Mouse (Mus musculus): ENCODE data around the gene Arid2. TPM values are rescaled to one million over a fixed set of nuclear protein-coding genes. Genes with fewer than 3 reads are reported as not detected.

Gene Arid2
- polyA plus RNA-seq, 2 experiments from 2014 or later, result 16.6 to 21.0 TPM

DNA sequence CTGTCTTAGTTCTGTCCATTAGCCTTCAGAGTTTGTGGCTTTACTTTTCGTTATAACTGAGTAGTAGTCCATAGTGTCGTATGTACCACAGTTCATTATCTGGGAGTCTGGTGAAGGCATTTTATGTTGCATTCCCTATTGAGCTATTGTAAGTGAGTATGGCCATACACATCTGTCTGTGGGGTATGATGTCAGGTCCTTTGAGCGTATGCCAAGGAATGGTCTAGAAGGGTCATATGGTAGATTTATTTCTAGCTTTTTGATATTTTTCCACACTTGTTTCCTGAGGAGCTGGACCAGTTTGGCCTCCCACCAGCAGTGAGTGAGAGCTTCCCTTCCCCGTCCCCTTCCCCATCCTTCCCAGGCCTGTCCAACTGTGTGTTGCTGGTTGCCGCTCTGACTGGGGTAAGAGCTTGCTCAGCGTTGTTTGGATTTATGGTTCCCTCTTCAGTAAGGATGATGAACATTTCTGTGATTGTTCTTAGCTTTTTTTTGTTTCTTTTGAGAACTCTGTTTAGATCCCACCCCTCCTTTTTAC, 58.1 kb downstream of the Arid2 start:
- ATAC-seq, result no peak

DNA sequence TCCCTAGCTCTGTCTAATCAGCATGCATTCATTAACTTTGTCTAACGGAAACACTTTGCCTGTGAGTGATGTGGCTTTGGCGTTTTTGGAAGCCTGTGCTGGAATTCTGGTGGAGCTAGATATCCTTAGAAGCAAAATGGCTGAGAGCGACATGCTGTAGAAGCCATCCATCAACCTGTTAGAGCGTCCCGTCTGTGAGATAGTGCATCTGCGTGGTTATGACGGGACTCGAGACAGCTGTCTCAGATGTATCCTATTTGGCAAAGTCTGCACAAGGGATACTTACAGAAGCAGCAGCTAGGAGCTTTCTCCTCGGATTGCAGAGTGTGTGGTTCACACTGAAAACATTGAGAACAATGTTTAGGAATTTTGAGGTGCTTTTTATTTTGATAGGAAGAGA, 64.1 kb downstream of the Arid2 start:
- no peak for ATAC-seq

DNA sequence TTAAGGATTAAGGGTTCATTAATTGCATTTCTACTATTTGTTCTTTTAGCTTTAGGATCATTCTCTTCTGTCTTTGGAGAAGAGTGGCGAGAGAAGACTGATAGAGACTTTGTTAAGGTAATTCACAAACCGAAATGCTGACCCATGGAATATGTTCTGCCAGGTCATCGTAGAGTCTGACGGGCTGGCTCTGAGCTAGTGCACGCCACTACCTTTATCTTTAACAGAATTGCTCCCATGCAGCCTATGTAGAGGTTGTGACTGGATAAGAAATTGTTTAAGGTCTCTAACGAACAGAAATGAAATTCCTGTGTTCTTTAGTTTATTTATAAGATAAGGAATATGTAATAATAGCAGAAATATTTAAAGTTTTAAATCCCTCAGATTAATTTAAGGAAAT, 71.6 kb downstream of the Arid2 start:
- no peak for ATAC-seq

DNA sequence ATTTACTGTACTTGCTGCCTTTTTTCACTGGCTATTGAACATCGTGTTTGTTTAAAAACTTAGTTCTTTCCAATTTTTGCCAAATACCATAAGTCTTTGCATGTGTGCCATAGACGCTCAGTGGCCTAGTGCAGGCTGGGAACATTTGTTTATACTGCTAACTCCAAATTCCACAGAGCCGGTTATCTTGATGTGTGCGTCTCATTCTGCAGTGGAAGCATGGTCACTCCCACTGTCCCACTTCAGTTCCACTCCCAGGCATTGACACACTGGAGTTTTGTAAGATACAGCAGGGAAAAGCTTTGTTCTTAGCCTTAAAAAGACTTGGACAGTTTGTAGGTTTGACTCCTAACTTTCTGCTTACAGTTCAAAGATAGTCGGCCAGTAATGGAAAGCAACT, 73.3 kb downstream of the Arid2 start:
- ATAC-seq, result no peak

DNA sequence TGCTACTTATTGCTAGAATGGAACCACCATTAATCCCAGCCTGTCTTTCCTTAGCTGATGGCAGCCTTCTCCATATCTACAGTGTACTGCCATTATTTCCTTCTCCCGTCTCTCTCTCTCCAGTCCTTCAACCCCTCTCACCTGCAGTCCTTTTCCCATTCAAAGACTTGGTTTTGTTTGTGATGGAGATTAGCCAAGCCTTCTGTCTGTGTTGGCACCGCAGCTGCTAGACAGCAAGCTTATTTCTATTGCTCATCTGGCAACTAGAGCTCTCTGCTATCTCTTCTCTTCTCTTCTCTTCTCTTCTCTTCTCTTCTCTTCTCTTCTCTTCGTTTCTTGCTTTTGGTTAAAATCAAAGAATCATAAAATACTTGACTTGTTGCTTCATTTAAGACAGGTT, 78.0 kb downstream of the Arid2 start:
- ATAC-seq, result no peak

DNA sequence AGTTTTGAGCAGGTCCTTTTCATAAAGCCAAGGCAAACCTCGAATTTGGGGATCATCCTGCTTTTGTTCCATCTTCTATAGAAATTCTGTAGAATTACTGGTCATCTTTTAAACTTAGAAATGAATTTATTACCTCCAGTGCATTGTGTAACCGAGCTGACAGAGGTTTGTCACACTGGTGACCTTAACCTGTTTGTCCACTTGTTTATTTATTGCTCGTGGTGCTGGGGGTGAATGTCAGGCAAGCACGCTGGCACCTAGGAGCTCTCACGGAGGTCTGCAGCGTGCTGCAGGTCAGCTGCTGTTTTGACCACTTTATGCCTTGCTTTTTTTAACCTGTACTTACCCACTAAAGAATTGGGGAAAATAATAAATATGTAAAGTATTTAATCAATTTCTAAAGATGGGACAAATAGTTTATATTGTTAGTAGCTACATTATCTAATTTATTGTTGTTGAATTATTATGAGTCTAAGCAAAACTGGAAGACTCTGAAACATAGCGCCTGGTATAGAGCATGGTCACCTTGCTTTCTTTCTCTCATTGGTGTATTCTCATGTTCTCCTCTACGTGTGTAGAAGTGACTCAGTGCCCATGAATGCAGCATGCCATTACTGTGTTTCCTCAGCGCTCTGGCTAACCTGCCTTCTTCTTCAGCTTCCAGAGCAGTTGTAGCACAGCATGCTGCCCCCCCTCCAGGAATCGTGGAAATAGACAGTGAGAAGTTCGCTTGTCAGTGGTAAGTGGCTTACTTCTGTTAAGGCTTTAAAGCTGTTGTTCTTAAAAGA, 79.1 kb downstream of the Arid2 start:
- no peak for ATAC-seq

DNA sequence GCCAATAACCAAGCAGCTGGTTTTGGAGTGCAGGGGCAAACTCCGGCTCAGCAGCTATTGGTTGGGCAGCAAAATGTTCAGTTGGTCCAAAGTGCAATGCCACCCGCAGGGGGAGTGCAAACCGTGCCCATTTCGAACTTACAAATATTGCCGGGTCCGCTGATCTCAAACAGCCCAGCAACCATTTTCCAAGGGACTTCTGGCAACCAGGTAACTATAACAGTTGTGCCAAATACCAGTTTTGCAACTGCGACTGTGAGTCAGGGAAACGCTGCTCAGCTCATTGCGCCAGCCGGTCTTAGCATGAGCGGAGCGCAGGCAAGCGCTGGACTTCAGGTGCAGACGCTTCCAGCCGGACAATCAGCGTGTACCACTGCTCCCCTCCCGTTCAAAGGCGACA, 84.0 kb downstream of the Arid2 start:
- ATAC-seq, result no peak

DNA sequence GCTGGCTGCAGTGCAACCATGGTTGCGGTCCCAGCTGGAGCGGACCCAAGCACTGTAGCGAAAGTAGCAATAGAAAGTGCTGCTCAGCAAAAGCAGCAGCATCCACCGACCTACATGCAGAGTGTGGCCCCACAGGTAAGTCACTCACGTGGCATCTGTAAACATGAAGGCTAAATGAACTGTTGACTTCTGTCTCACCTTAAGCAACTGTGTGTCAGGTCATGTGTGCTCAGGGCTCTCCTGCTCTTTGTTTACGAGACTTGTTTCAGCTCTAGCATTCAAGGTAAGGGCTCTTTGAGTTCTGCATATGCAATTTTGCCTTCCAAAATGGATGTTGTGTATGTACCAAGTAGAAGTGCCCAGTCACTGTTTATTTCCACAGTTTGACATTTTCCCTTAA, 85.3 kb downstream of the Arid2 start:
- no peak for ATAC-seq

DNA sequence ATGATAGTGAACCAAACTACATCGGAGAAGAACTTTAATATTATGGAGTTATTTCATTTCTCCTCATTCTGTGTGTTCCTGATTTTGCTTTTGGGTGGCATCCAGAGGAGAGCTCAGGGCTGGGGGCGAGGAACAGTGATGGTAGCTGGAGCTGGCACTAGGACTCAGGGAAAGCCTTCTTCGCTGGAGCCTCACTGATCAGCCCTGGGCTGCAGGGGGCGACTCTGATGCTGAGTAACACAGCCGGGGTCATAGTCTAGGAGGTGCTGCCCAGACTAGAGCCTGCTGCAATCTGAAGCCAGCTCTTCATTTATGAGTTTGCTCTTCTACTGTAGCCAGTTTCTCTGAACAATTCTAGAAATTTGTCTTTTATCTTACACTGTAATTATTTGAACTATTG, 85.8 kb downstream of the Arid2 start:
- no peak for ATAC-seq

DNA sequence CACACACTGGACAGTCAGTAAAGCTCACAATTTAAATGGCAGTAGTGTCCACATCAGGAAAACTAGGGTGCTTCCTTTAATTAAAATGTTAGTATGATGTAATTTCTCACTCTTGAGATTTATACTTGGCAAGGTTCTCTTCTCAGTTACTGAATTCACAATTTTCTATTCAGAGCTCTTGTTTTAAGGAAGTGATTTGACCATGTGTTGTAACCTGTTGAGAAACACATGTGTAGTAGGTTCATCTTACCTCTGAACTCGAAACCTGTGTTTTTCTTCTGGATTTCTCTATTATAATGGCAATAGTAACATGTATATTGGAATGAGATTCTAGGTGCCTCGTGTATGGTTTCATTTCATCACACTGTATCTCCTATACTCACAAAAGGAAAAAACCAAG, 88.9 kb downstream of the Arid2 start:
- no peak for ATAC-seq

DNA sequence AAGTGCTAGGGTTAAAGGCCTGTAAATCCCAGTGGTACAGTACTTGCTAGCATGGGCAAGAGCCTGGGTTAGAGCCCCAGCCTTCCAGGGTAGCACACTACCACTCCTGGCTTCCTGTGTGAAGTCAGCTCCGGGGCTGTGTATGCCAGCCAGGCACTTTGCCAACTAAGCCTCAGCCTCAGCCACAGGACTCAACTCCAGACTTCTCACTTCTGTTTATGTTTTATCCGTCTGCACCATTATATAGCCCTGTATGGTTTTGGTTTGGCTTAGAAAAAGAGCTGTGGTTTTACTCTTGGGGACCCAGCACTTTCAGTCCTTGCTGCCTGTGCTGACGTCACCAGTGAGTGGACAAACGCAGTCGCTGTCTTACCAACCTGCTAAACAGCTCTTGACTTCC, 89.9 kb downstream of the Arid2 start:
- no peak for ATAC-seq

DNA sequence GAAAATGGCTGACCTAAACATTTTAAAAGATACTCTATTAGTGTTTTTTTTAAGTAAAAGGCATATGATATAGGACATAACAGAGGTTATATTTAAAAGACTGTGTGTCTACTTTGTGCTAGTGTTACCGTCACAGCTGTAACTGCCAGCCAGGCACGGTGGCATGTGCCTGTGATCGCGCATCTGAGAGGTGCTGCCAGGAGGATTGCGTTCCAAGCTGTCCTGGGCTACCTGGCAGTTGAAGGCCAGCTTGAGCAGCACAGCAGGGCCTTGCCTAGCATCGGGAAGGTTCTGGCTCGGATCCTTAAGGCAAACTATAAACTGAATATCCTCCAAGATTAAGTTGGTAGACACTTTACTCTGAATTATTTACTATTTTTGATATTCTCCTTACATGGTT, 90.4 kb downstream of the Arid2 start:
- ATAC-seq, result no peak

DNA sequence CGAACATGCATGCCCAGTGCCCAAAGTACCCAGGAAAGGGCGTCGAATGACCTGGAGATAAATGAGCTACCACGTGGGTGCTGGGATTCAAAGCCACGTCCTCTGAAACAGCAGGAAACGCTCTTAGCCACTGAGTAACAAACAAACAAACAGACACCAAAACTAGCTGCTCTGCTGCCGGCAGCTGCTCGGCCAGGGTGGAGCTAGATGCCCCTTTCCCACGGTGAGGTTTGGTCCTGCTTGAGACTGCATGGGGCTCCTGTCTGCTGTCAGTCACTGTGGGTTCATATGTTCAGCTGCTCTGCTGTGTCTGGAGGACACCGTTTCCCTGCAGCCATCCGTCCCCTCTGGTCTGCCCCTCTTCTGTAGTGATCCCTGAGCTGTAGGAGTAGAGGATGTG, 94.9 kb downstream of the Arid2 start:
- no peak for ATAC-seq

DNA sequence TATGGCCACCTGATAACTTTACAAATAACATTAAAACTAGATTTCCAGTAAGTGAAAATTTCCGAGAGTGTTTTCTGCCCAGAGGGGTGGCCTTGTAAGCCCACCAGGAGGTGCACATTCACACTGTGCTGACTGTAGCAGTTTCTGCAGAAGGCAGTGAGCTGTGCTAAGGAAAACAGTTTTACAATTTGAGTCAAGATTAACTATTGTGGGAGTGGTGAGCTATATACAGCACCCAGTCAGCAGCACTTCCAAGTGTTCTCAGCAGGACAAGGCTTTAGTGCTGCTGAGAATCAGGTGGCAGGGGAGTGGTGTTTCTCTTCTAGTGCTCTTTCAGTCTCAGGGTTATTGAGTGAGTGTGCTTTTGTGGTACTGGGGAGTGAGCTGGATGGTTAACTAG, 101.2 kb downstream of the Arid2 start:
- no peak for ATAC-seq

DNA sequence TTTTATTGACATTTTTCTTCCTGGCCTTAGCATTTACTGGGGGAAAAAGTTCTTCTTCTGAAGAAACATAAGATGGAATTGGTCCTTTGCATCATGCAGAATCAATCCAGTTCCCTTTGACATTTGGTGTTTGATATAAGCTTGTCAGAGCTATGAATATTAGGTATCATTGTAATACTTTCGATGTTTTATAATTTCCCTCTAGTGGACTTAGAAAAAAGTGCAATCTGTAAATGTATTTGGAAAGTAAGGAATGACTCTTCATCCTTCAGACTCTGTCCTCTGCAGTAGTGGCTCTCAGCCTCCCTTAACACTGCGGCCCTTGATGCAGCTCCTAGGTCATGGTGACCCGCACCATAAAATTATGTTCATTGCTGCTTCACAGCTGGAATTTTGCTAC, 105.6 kb downstream of the Arid2 start:
- ATAC-seq, result no peak

DNA sequence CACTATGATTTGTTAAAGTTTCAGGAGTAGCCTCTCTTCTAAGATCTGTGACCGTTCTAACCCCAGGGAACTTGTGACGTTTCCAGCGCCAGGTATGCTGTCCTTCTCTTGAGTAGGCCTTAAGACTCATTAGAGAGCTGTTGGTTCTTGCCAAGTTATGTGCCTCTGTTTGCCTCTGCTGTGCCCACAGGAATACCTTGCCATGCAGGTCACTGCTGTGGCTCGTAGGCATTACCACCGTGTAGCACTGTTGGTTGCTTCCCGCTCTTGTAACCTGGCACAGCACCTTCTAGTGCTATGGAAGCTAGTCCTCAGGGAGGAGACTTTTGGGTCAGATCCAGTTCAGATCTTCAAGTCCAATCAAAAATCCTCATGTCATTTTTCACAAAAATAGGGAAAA, 107.8 kb downstream of the Arid2 start:
- ATAC-seq, result no peak

DNA sequence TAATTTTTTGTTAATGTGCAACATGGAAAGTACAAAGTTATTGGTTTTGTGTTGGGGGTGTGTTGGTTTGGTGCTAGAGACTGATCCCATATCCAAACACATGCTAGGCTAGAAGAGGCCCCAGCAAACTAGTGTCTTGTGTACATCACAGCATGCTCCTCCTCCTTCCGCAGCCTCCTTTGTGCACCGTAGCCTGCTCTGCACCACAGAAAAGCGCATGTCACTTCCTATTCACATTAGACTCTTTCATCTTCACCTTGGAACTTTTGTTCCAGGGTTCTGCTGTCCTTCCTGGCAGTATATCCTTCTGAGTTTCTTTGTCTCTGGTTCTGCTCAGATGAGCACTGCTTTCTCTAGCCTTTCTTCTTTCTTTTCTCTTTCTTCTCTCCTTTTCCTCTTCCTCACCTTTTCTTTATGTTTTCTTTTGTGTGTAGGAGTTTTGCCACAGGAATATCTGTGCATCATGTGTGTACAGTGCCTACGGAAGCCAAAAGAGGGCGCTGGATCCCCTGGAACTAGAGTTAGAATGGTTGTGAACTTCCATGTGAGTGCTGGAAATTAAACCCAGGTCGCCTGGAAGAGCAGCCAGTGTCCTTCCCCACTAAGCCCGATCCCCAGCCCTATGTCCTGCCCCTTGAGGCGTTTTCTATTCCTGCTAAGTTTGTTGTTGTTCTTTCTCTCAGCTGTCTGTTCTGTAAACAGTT, 109.5 kb downstream of the Arid2 start:
- ATAC-seq, result no peak

DNA sequence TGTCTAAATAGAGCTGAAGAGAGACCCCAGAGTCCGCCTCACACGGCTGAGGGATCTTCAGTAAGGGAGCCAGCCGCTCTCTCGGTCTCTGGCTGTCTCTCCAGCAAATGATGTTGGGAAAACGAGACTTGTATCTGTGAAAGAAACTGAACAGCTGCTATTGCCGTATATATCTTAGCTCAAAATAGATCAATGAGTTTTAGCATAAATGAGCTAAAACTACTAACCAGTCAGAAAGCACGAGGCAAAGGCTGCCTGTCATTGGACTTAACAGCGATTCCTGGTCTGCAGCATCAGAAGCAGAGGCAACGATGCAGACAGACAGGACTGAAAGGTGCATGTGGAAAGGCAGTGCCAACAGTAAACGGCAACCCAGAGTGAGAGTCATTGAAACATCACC, 111.0 kb downstream of the Arid2 start:
- ATAC-seq, result no peak

DNA sequence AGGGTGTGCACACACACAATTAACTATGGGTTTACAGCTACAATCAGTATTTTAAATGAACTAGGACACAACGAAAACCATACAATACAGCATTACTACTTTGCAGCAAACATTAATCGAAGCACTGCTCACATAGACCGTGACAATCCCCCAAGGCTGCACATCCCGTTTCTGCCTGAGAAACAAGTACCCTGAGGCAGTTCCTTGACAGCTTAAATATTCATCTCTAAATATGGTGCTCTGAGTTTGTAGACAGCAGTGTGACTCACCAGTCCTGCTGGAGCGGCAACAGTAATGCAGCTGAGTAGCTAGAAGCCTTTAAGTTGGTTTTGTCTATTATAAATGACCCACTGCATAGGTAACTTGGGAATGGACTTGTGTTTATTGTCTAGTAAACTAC, 118.2 kb downstream of the Arid2 start:
- no peak for ATAC-seq

DNA sequence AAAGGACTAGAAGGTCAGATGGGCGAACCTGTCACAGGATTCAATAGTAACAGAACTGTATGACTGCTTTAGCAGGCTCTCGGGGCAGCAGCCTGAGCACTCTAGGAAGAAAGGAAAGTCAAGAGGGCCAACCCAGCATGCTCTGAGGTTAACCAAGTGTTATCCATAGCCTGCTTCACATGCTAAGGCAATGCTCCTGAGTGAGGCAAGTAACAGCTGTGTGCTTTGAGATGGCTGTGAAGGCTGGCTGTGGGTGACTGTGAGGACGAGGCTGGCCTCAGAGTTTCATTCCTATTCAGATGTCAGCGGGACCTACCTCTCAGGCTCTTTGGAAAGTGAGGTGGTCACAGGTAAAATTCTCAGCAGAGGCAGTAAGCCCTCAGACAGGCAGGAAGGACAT, 118.9 kb downstream of the Arid2 start:
- ATAC-seq, result no peak

DNA sequence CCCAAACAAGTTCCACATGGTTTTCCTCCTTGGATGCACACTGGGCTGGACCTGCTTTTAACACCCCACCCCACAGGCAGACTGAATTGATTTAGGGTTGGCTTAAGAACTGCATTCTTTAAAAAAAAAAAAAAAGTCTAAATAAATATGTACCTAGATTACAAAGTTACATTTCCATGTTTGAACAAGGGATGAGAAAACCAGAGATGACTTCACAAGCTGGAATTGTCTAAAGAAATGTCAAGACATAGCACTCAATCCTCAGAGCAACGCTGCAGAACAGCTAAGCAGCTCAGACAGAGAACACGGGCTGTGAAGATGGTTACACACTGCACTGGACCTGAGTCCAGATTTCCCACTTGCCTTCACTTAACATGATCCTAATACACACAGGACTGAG, 119.8 kb downstream of the Arid2 start:
- no peak for ATAC-seq

DNA sequence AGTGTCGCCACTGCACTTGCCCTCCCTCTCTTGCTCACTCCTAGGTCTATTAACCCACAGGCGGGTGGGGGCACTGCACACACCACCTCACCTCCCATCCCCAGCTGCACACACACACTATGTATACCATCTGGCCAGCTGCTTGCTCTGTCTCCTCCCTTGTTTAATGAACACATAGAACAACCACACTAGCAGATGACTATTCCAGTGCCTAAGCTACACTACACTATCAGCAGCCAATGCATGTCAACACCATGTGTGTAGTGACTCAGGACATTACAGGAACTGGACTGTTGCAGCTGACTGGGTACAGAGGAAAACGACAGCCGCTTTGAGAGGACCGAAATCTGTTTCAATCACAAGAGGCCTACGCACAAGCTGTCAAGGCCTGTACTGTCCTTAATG, 121.4 kb downstream of the Arid2 start:
- no peak for ATAC-seq

DNA sequence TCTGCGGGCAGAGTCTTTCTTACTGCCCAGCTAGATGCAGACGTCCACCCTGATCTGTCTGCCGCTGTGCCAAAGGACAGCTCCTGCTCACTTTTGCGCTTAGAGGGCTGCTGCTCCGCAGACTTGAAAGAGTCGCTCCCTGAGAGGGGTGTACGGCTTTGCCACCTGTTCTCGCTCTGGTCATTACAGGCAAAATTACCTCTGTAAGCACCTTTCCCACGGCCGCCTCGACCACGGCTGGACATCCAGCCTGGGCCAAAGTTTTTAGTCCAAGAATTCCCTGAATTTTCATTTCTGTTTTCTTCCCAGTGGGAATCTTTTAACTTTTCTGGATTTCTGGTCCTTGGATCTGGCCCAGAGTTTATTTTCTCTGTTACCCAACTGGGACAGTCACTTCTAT, 130.8 kb downstream of the Arid2 start:
- no peak for ATAC-seq

DNA sequence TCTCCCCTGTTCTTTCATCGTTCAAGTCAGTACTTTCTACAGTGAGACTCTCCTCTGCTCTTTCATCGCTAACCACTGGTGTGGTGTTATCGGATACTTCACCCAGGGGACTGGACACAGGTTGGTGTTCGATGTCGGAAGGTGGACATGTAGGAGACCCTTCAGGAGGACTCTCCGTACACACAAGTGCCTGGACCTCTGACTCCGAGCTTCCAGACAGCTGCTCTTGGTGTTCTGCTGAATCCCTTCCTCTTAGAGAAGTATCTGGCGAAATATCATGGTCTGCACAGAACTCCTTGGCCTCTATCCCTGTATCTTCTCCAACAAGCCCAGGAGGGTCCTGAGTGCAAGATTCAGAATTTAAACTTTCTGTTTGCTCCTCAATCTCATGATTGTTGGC, 132.6 kb downstream of the Arid2 start:
- ATAC-seq, result no peak

Measured in activated CD4-positive, CD25-positive, alpha-beta regulatory T cell, adult 4 months (primary cell).